Mouse (Mus musculus): Measurements from ENCODE around the gene Ccl9.

- TF ChIP-seq CTCF (IDR thresholded peaks at IDR 0.05; ENCODE audit: low read depth, low read length) (no peak), POLR2A (IDR thresholded peaks at IDR 0.05; ENCODE audit: borderline replicate concordance, low read depth, low read length) (no peak)
Observed at GRCm38 (mm10) chr11:83568061-83568460, 10.4 kb downstream of the Ccl9 start.

Data from bone marrow macrophage, adult 2 months (primary cell).